Mouse (Mus musculus) layer of hippocampus, adult 11-12 months (tissue): ENCODE results near the gene Grcc10.
A peak's percentile ranks its signal among the peaks of the same experiment; 100 is the strongest.

Experiments
- DNase-seq: peaks from one replicate; pipeline ENCODE4 v3.0.0; 2022; ENCODE audit warnings: low spot score

The Grcc10 gene

DNA sequence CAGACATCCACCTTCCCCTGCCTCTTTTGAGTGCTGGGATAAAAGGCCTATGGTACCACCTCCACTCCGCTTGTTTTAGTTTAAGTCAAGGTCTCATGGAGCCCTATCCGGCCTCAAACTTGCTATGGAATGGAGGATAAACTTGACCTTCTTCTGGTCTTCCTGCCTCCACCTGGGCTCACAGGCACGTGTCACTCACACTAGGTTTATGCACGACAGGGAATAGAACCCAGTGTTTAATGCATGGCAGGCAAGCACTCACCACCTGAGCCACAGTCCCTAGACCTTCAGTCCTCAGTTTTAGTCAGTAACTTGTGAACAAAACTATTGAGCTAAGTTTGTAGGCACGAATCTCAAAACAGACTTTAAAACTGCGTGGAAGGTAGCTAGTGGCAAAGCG is 10.1 kb downstream of the Grcc10 start:
- DNase-seq, result no peak

GRCm38 (mm10) chr6:124729850-124730705 is 11.1 kb downstream of the Grcc10 start:
- DNase-seq, result no peak

GRCm38 (mm10) chr6:124728621-124729020 is 12.6 kb downstream of the Grcc10 start:
- DNase-seq, result no peak

- DNase-seq, result no peak
These were observed 16.7 kb downstream of the Grcc10 start for GRCm38 (mm10) chr6:124724472-124724871.

- DNase-seq, result no peak
These were observed 17.6 kb downstream of the Grcc10 start for GRCm38 (mm10) chr6:124723541-124723940.

DNA sequence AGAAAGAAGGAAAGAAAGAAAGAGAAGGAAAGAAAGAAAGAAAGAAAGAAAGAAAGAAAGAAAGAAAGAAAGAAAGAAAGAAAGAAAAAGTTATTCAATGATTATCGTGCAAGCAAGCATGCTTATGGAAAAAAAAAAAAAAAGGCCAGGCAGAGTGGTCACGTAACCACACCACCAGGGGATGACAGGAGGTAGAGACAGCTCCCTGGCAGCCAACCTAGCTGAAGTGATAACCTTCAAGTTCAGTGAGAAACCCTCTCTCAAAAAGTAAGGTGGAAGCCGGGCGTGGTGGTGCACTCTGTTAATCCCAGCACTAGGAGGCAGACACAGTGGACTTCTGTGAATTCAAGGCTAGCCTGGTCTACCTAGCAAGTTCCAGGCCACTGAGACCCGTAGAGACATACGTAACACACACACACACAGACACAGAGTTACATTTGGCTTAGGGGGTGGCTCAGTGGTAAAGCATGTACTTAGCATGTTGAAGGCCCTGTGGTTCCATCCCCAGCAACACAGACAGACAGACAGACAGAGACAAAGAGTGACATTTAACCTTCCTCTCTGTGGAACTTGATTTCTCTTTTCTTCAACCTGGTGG is 18.2 kb downstream of the Grcc10 start:
- no peak for DNase-seq

DNA sequence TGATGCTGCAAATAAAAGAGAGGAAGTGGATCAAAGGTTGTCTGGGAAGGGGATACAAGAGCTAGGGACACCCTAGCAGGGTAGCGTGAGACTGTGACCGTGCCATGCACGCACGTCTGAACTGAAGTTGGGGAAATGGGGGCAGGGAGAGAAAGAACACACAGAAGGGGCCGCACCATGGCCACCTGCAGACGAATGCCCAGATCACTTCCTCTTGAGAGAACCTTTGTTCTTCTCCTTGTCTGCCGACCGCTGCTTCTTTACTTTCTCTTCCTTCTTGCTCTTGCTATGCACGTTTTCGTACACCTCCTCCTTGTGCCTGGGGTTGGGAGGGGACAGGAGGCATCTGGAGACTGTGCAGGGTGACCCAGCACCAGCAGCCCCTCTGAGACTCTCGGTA is 20.3 kb downstream of the Grcc10 start:
- no peak for DNase-seq

DNA sequence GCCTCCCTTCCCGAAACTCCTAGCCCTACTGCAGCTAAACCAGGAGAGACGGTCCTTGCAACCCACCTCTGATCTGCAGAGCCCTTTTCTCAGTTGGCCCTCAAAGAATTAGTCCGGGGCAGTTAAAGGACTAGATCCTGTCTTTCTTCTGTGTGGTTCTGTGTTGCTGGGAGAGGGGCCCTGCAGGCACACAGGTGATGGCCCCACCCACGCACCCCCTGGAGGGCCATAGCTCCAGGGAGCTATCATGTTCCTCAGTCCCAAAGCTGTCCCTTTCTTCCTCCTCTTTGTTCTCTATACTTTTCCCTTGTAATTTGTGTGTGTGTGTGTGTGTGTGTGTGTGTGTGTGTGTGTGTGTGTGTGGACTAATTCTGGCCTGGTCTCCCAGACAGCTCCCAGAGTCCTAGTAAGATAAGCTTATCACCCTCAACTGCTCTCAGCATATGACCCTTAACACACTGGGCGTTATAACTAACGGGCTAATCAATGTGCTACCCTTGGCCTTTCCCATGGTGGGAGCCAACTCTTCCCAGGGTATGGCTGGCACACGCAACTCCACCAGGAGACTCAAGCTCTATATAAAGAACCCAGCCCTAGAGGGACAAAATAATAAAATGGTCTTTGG is 21.7 kb downstream of the Grcc10 start:
- DNase-seq, result no peak

DNA sequence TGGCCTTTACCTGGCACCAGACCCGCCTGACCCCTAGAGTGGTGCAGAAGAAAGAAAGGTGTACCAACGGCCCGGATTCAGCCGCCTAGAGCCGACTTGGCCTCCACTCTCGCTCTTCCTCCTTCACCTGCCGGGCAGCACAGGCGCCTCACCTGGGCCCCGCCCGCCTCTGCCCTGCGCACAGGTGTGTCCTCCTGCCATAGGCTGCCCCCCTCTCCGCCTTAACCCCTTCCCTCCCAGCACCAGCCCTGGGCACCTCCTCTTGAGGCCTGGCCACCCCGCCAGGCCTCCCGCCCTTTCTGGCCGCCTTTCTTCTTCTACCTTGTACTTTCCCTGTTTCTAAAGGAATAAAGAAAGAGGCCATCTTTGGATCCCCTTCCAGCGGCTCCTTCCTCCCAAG is 22.5 kb downstream of the Grcc10 start:
- no peak for DNase-seq

- no peak for DNase-seq
These were observed 23.2 kb downstream of the Grcc10 start for GRCm38 (mm10) chr6:124717968-124718367.

- peak; percentile 55 for DNase-seq
These were observed 24.2 kb downstream of the Grcc10 start for GRCm38 (mm10) chr6:124716864-124717490.

GRCm38 (mm10) chr6:124712918-124713317 is 28.3 kb downstream of the Grcc10 start:
- DNase-seq, result no peak

DNA sequence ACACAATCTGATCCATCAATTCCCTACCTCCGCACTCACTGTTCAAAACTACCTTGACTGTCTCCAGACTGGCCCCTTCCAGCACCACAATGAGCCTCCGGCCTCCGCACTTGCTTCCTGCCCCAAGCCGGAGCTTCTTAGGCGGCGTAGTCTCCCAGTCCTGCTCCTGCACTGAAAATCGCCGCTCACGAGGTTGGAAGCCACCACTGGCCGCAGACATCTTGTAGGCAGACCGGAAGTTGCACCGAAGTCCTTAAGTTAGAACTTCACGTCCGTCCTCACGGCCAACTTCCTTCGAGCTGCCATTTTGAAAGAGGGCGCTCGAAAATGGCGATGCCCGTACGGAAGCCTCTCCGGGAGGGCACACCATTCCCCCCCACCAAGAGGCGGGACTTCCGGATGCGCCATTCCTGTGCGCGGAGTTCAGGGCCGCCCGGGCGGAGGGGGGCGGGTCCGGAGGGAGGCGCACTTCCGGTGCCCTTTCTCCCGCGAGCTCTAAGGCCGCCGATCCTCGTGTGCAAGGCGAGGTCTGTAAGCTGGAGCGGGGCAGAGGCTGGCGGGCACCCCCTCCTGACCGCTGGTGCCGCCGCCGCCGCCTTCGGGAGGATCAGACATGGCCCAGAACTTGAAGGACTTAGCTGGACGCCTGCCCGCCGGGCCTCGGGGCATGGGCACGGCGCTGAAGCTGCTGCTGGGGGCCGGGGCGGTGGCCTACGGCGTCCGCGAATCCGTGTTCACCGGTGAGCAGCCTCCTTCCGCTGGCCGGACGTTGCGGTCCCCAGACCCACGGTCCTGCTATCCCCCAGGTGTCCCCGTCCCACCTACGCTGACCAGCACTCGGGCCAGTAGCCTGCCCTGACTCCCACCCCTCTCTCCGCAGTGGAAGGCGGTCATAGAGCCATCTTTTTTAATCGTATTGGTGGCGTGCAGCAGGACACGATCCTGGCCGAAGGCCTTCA is 29.1 kb downstream of the Grcc10 start, which contains the start of the genes Emg1 and Phb2:
Gene Emg1 (minus strand): TSS at position 355 of the 959 bp plus-strand sequence.
Gene Phb2 (plus strand): TSS at position 513 of the 959 bp plus-strand sequence.
- DNase-seq, result peak; percentile 98

GRCm38 (mm10) chr6:124708289-124708889 is 32.8 kb downstream of the Grcc10 start:
- no peak for DNase-seq

- DNase-seq, result no peak
These were observed 35.0 kb downstream of the Grcc10 start for GRCm38 (mm10) chr6:124706061-124706627.

DNA sequence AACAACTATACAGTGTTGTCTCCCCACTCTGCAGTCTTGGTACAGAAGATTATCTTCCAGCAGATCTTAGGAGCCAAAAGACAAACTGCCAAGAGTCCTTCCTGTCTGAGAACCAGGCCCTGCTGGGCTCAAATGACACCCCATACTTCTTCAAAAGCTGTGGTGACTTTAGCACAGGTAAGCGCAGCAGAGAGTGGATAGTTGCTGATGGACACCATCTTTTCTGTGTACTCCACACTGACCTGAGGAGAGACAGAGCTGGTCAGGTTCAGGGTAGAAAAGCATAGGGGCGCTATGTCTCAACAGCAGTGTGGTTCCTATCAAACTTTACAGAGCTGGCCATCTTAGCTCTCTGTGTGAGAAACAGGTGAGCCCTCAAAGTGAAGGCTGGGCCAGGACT is 36.8 kb downstream of the Grcc10 start:
- no peak for DNase-seq

DNA sequence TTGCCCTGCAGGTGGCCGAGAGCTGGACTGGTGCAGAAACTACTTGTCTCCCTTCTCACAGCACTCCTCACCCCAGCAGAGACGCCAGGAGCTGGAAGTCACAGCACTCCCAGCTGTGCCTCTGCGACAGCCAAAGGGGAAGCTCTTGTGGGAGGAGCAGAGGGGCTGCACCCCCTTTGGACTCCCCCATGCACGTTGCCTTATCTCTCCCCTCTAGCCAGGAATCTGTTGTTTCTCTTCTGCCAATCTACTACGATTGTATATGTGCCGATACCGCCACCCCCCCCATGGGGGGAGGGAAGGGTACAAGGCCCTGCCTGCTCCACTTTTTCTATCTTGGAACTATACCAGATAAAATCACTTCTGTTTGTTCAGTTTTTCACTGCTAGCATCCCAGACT is 37.4 kb downstream of the Grcc10 start:
- DNase-seq, result no peak

DNA sequence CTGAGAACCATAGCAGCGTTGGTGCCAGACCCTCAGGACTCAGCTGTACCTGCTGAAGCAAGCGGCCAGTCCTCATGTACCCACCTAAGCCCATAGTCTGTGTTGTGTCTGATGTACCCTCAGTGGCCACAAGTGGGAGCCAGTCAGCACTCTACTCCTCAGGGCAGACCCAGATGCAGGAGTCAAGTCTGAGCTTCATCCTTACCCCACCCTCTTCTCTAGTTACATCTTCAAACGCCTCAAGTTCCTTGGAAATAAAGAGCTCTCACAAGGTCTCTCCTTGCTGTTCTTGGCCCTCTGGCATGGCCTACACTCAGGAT is 38.4 kb downstream of the Grcc10 start:
- DNase-seq, result peak; percentile 78

GRCm38 (mm10) chr6:124702102-124702783 is 38.9 kb downstream of the Grcc10 start:
- DNase-seq, result no peak

DNA sequence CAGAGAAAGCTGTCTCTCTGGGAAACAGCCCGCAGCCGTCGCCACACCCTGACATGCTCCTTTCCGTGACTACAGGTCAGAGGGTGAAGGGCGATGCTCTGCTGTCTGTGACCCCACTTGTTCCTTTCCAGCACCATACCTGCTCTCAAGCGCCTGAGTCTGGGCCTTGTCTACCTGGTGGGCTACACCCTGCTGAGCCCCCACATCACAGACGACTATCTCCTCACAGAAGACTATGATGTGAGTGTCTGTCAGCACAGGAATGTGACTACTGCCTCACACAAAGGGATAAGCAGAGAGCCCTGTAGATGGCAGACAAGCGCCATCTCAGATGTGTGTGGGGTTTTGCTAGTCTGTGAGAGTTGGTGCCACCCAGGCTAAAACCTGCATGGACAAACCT is 39.8 kb downstream of the Grcc10 start:
- no peak for DNase-seq
